Mouse (Mus musculus): Measurements from ENCODE around the gene Arpc1b. TPM values are rescaled to one million over a fixed set of nuclear protein-coding genes. Genes with fewer than 3 reads are reported as not detected.
"Not testable (repeated sequence)": the region's sequence is repeated elsewhere in the genome, so short reads cannot be mapped to it uniquely, and the experiment has no call there.

The Arpc1b gene
- total and polyA plus RNA-seq, 2 experiments from 2014 or later, result 32.4 to 53.7 TPM

GRCm38 (mm10) chr5:145081866-145082613 lies 32.0 kb upstream of the Arpc1b start:
- ATAC-seq (ENCODE audit: low FRiP score), result no peak
- no peak for DNase-seq (ENCODE audit: low spot score)
- Histone ChIP-seq H3K9ac (replicated peaks; ENCODE audit: low read length, poor library complexity, severe bottlenecking) (no peak overlapping the region), H3K4me3 (ENCODE audit: low read depth, low read length) (no peak overlapping the region), H3K4me1 (ENCODE audit: insufficient read depth, low read length) (peaks cover 7% of the 10 kb centered on the region; the same call in 1 of the 2 replicates), H3K27me3 (ENCODE audit: insufficient read depth, low read length) (no peaks in the 10 kb centered on the region), H3K27ac (ENCODE audit: low read depth, low read length) (no peak overlapping the region), H3K36me3 (ENCODE audit: insufficient read depth, low read length) (no peaks in the 10 kb centered on the region), H3K4me2 (ENCODE audit: low read depth, low read length, poor library complexity, severe bottlenecking) (no peak overlapping the region), H3K9me3 (ENCODE audit: low read length) (no peaks in the 10 kb centered on the region)
- 97% methylated on average over 10 of the region's 10 CpGs for WGBS
- no peak for TF ChIP-seq CTCF (IDR thresholded peaks at IDR 0.05)

- whole genome bisulfite sequencing, result 43% methylated on average over 6 of the region's 6 CpGs
- H3K4me2 ChIP-seq (ENCODE audit: low read depth, low read length, poor library complexity, severe bottlenecking), result peak overlapping the region; percentile 91
- not testable (repeated sequence) for DNase-seq (ENCODE audit: low spot score); H3K27me3 ChIP-seq (ENCODE audit: insufficient read depth, low read length); H3K4me1 ChIP-seq (ENCODE audit: insufficient read depth, low read length); H3K9me3 ChIP-seq (ENCODE audit: low read length); H3K36me3 ChIP-seq (ENCODE audit: insufficient read depth, low read length)
- ATAC-seq (ENCODE audit: low FRiP score), result peak; percentile 33
- H3K4me3 ChIP-seq (ENCODE audit: low read depth, low read length), result peak overlapping the region; percentile 93
- peak overlapping the region; percentile 89 for H3K9ac ChIP-seq (replicated peaks; ENCODE audit: low read length, poor library complexity, severe bottlenecking)
- H3K27ac ChIP-seq (ENCODE audit: low read depth, low read length), result peak overlapping the region; percentile 73
Observed at GRCm38 (mm10) chr5:145083201-145083600, 30.8 kb upstream of the Arpc1b start.

- no peaks in the 10 kb centered on the region for H3K9me3 ChIP-seq (ENCODE audit: low read length)
- no peak for TF ChIP-seq CTCF (IDR thresholded peaks at IDR 0.05)
- H3K27ac ChIP-seq (ENCODE audit: low read depth, low read length), result peak within 1 kb of the TSS; percentile 73
- H3K36me3 ChIP-seq (ENCODE audit: insufficient read depth, low read length), result no peaks in the 10 kb centered on the region
- peaks cover 7% of the 10 kb centered on the region; the same call in 1 of the 2 replicates for H3K4me1 ChIP-seq (ENCODE audit: insufficient read depth, low read length)
- peak within 1 kb of the TSS; percentile 93 for H3K4me3 ChIP-seq (ENCODE audit: low read depth, low read length)
- ATAC-seq (ENCODE audit: low FRiP score), result peak; percentile 94
- peak; percentile 97 for DNase-seq (ENCODE audit: low spot score)
- peak within 1 kb of the TSS; percentile 91 for H3K4me2 ChIP-seq (ENCODE audit: low read depth, low read length, poor library complexity, severe bottlenecking)
- no peaks in the 10 kb centered on the region for H3K27me3 ChIP-seq (ENCODE audit: insufficient read depth, low read length)
- WGBS, result under 1% methylated on average over 54 of the region's 54 CpGs
- peak within 1 kb of the TSS; percentile 89 for H3K9ac ChIP-seq (replicated peaks; ENCODE audit: low read length, poor library complexity, severe bottlenecking)
Observed at GRCm38 (mm10) chr5:145083632-145084451, 30.2 kb upstream of the Arpc1b start, which contains the start of the genes Arpc1a and Kpna7. TSS of gene Arpc1a (plus strand) at chr5:145083830. TSS of gene Kpna7 (minus strand) at chr5:145084030.

DNA sequence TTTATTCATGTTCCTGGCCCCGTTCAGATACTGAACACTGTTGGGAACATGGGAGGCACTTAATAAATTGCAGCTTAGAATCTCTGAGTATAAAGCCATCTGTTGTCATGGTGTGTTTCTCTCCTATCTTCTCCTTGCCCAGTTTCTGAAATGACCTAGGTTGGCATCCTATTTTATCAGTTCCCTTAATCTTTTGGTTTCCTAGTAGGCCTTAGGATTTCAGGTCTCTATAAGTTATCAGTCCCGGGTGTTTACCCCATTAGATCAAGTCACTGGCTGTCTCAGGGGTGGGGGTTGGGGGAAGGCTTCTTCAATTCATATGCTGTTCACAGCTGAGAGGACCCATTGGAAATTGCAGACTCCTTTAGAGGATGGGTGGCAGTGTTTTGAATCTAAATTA lies 29.2 kb upstream of the Arpc1b start:
- no peak for TF ChIP-seq CTCF (IDR thresholded peaks at IDR 0.05)
- 73% methylated on average over 2 of the region's 2 CpGs for WGBS
- peak overlapping the region; percentile 93 for H3K4me3 ChIP-seq (ENCODE audit: low read depth, low read length)
- H3K27ac ChIP-seq (ENCODE audit: low read depth, low read length), result no peak overlapping the region
- H3K9me3 ChIP-seq (ENCODE audit: low read length), result no peaks in the 10 kb centered on the region
- H3K36me3 ChIP-seq (ENCODE audit: insufficient read depth, low read length), result no peaks in the 10 kb centered on the region; the same call in 1 of the 2 replicates
- H3K4me2 ChIP-seq (ENCODE audit: low read depth, low read length, poor library complexity, severe bottlenecking), result peak overlapping the region; percentile 91
- H3K27me3 ChIP-seq (ENCODE audit: insufficient read depth, low read length), result no peaks in the 10 kb centered on the region
- ATAC-seq (ENCODE audit: low FRiP score) (no peak), DNase-seq (ENCODE audit: low spot score) (no peak)
- peak overlapping the region; percentile 89; the same call in 1 of the 2 replicates for H3K9ac ChIP-seq (replicated peaks; ENCODE audit: low read length, poor library complexity, severe bottlenecking)
- peaks cover 7% of the 10 kb centered on the region; the same call in 1 of the 2 replicates for H3K4me1 ChIP-seq (ENCODE audit: insufficient read depth, low read length)

- Histone ChIP-seq H3K4me2 (ENCODE audit: low read depth, low read length, poor library complexity, severe bottlenecking) (no peak overlapping the region), H3K4me1 (ENCODE audit: insufficient read depth, low read length) (peaks cover 7% of the 10 kb centered on the region; the same call in 1 of the 2 replicates), H3K36me3 (ENCODE audit: insufficient read depth, low read length) (peaks cover 12% of the 10 kb centered on the region), H3K27me3 (ENCODE audit: insufficient read depth, low read length) (no peaks in the 10 kb centered on the region), H3K4me3 (ENCODE audit: low read depth, low read length) (no peak overlapping the region), H3K27ac (ENCODE audit: low read depth, low read length) (no peak overlapping the region), H3K9ac (replicated peaks; ENCODE audit: low read length, poor library complexity, severe bottlenecking) (no peak overlapping the region), H3K9me3 (ENCODE audit: low read length) (no peaks in the 10 kb centered on the region)
- 96% methylated on average over 2 of the region's 2 CpGs for WGBS
- TF ChIP-seq CTCF (IDR thresholded peaks at IDR 0.05), result peak; percentile 27
- DNase-seq (ENCODE audit: low spot score) (no peak), ATAC-seq (ENCODE audit: low FRiP score) (no peak)
Observed at GRCm38 (mm10) chr5:145088186-145088585, 25.8 kb upstream of the Arpc1b start.
